1 mouse cellular context compared by ENCODE assay signal in the genomic region with DNA sequence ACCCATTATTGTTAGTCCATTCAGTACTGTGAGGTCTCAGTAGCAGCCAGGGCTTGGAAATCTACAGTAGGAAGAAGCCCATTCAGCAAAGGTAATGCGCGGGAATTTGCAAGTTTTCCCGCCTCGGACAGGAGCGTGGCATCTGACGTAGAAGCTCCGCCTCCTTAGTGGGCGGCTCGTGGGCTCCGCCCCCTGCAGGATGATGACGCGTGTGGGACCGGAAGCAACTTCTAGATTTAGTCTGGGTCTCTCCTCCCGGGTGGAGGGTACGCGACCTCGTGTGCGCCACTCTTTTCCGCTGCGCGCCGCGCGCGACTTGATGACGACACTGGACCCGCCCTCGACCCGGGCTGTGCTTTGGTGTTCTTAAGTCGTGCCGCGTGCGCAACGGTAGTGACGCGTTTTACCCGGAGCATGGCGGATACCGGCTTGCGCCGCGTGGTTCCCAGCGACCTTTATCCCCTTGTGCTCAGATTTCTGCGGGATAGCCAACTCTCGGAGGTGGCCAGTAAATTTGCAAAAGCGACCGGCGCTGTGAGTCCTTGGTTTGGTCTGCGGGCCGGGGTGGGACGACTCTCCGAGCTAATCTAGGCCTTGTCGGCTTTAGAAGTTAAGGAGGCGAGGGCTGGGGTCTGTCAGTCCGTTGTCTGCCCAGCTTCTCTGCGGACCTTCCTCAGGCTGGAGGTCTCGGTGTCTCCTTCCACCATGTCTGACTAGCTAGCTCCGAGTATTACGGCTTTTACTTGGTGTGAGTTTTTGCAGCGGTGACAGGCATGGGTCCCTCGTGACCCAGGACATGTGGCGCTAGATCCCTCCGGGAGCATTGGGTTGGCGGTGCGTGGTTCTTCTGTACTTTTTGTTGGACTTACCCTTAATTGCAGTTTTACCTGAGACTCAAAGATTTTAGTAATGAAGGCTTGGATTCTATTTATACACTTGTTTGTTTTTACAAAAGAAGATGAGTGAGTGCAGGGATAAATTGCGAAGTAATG.
A peak's percentile ranks its signal among the peaks of the same experiment; 100 is the strongest.
TF ChIP-seq lines count a peak whose summit lies in the region.

Nolc1 (plus strand) TSS at position 248 of the 992 bp plus-strand sequence.

TF ChIP-seq in MEL, 35 proteins besides CTCF, POLR2A, EP300 and RAD21 (continued from another document):
- TF ChIP-seq MEF2A (IDR thresholded peaks at IDR 0.05; ENCODE audit: extremely low read depth, insufficient replicate concordance, low read depth, low read length, poor library complexity, severe bottlenecking) (no peak), TAL1 (IDR thresholded peaks at IDR 0.05; ENCODE audit: low read length) (no peak), BHLHE40 (IDR thresholded peaks at IDR 0.05; ENCODE audit: borderline replicate concordance, low read depth, low read length) (no peak), MAZ (IDR thresholded peaks at IDR 0.05; ENCODE audit: low read depth, low read length) (no peak; the same call in 1 of the 2 replicates), CHD1 (IDR thresholded peaks at IDR 0.05; ENCODE audit: low read depth, low read length) (peak; percentile 93), ZMIZ1 (IDR thresholded peaks at IDR 0.05; ENCODE audit: low read depth, low read length) (0 out of 2 replicates have a peak, but pooled peaks have one; percentile 57), POLR2AphosphoS5 (IDR thresholded peaks at IDR 0.05; ENCODE audit: borderline replicate concordance, low read depth, low read length) (peak; percentile 73; the same call in 1 of the 2 replicates), MYC (IDR thresholded peaks at IDR 0.05; ENCODE audit: low read depth, low read length) (peak; percentile 100), ZC3H11A (IDR thresholded peaks at IDR 0.05; ENCODE audit: low read depth, low read length) (no peak), GABPA (IDR thresholded peaks at IDR 0.05; ENCODE audit: low read depth, low read length) (no peak), POLR2AphosphoS2 (IDR thresholded peaks at IDR 0.05; ENCODE audit: low read length) (peak; percentile 96), E2F4 (IDR thresholded peaks at IDR 0.05; ENCODE audit: borderline replicate concordance, low read depth, low read length) (peak; percentile 100), NELFE (IDR thresholded peaks at IDR 0.05; ENCODE audit: low read depth, low read length) (peak; percentile 97), USF2 (IDR thresholded peaks at IDR 0.05; ENCODE audit: borderline replicate concordance in 1 of 2, insufficient read depth in 1 of 2, low read depth in 1 of 2, low read length in 2 of 2) (no peak)
